Mouse (Mus musculus) adrenal gland, postnatal 14 days (tissue): ENCODE measurements around the gene Serp1. TPM values are rescaled to one million over a fixed set of nuclear protein-coding genes. Genes with fewer than 3 reads are reported as not detected.
A peak's percentile ranks its signal among the peaks of the same experiment; 100 is the strongest.

Source experiments
- DNase-seq: peaks from one replicate; pipeline ENCODE4 v3.0.0; 2021; ENCODE audit warnings: mixed read lengths
- long read RNA-seq, 2 experiments: library from polyadenylated mRNA; stranded (forward); transcript quantifications; one replicate each; pipeline ENCODE4 v2.0.0; 2021
- total RNA-seq: library from RNA; stranded (reverse); gene quantifications from 2 replicates; pipeline ENCODE4 v1.2.3, GENCODE M21; 2021

Gene Serp1
- 80.6 and 86.8 TPM in 2 replicates for total RNA-seq
- long read RNA-seq, experiment 1, full-length matches to known transcripts: 395 of 406 reads
- long read RNA-seq, experiment 1, partial matches to known transcripts: 3 of 406 reads
- long read RNA-seq, experiment 1, other reads (novel, unspliced or antisense): 8 of 406 reads
- long read RNA-seq, experiment 2, full-length matches to known transcripts: 228 of 239 reads
- long read RNA-seq, experiment 2, partial matches to known transcripts: 1 of 239 reads
- long read RNA-seq, experiment 2, other reads (novel, unspliced or antisense): 10 of 239 reads

GRCm38 (mm10) chr3:58525652-58526407 lies at the start of gene Serp1, which contains the start of gene Eif2a:
Serp1 (minus strand) TSS chr3:58525892.
Eif2a (plus strand) TSS chr3:58525821.
- DNase-seq: peak; percentile 99

GRCm38 (mm10) chr3:58570821-58571220 lies 45.1 kb upstream of the Serp1 start:
- no peak for DNase-seq

- DNase-seq: no peak
Measured at GRCm38 (mm10) chr3:58561437-58561836, 35.7 kb upstream of the Serp1 start.

GRCm38 (mm10) chr3:58559887-58560286 lies 34.2 kb upstream of the Serp1 start:
- DNase-seq: no peak

GRCm38 (mm10) chr3:58556649-58557048 lies 31.0 kb upstream of the Serp1 start:
- no peak for DNase-seq

- no peak for DNase-seq
Measured at GRCm38 (mm10) chr3:58552001-58552811, 26.5 kb upstream of the Serp1 start.

- DNase-seq: no peak
Measured at GRCm38 (mm10) chr3:58536573-58536972, 10.9 kb upstream of the Serp1 start.

GRCm38 (mm10) chr3:58526408-58526737 lies 681 bp upstream of the Serp1 start:
- no peak for DNase-seq

GRCm38 (mm10) chr3:58525166-58525565 lies 526 bp downstream of the Serp1 start:
- DNase-seq: no peak

- no peak for DNase-seq
Measured at GRCm38 (mm10) chr3:58524246-58524645, 1.4 kb downstream of the Serp1 start.

GRCm38 (mm10) chr3:58523386-58523785 lies 2.3 kb downstream of the Serp1 start:
- no peak for DNase-seq

- no peak for DNase-seq
Measured at GRCm38 (mm10) chr3:58521361-58521760, 4.3 kb downstream of the Serp1 start.

- no peak for DNase-seq
Measured at GRCm38 (mm10) chr3:58520286-58520685, 5.4 kb downstream of the Serp1 start.

GRCm38 (mm10) chr3:58519536-58519935 lies 6.2 kb downstream of the Serp1 start:
- DNase-seq: peak; percentile 36

GRCm38 (mm10) chr3:58518962-58519361 lies 6.7 kb downstream of the Serp1 start:
- DNase-seq: no peak

- DNase-seq: no peak
Measured at GRCm38 (mm10) chr3:58517800-58518199, 7.9 kb downstream of the Serp1 start.

- DNase-seq: no peak
Measured at GRCm38 (mm10) chr3:58517258-58517657, 8.4 kb downstream of the Serp1 start.

- DNase-seq: no peak
Measured at GRCm38 (mm10) chr3:58516602-58516976, 9.1 kb downstream of the Serp1 start.

GRCm38 (mm10) chr3:58515947-58516601 lies 9.6 kb downstream of the Serp1 start:
- no peak for DNase-seq

GRCm38 (mm10) chr3:58513483-58513882 lies 12.2 kb downstream of the Serp1 start:
- DNase-seq: no peak

GRCm38 (mm10) chr3:58512740-58513139 lies 13.0 kb downstream of the Serp1 start:
- no peak for DNase-seq

GRCm38 (mm10) chr3:58511581-58511980 lies 14.1 kb downstream of the Serp1 start:
- peak; percentile 48 for DNase-seq
